Mouse (Mus musculus): Measurements from ENCODE around the gene Rassf4.

Gene Rassf4

GRCm38 (mm10) chr6:116673471-116674282 is at the start of gene Rassf4:
TSS of gene Rassf4 (minus strand) at chr6:116673952.
- in situ Hi-C loops (cut with MboI; ENCODE audit: low sequenced_read_pairs): no loop called here

- in situ Hi-C loops (cut with MboI; ENCODE audit: low sequenced_read_pairs): no loop called here
These were observed 45.2 kb upstream of the Rassf4 start for GRCm38 (mm10) chr6:116718920-116719319.

GRCm38 (mm10) chr6:116718361-116718760 is 44.6 kb upstream of the Rassf4 start:
- in situ Hi-C loops (cut with MboI; ENCODE audit: low sequenced_read_pairs): no loop called here

- in situ Hi-C loops (cut with MboI; ENCODE audit: low sequenced_read_pairs): no loop called here
These were observed 44.1 kb upstream of the Rassf4 start for GRCm38 (mm10) chr6:116717851-116718250.

- in situ Hi-C loops (cut with MboI; ENCODE audit: low sequenced_read_pairs): no loop called here
These were observed 42.9 kb upstream of the Rassf4 start, which contains the start of gene Tmem72 for GRCm38 (mm10) chr6:116716666-116717065. TSS of gene Tmem72 (minus strand) at chr6:116716913.

- in situ Hi-C loops (cut with MboI; ENCODE audit: low sequenced_read_pairs): no loop called here
These were observed 41.4 kb upstream of the Rassf4 start for GRCm38 (mm10) chr6:116715166-116715565.

- in situ Hi-C loops (cut with MboI; ENCODE audit: low sequenced_read_pairs): no loop called here
These were observed 40.8 kb upstream of the Rassf4 start for GRCm38 (mm10) chr6:116714576-116714975.

- in situ Hi-C loops (cut with MboI; ENCODE audit: low sequenced_read_pairs): no loop called here
These were observed 40.2 kb upstream of the Rassf4 start for GRCm38 (mm10) chr6:116713966-116714365.

GRCm38 (mm10) chr6:116712503-116712902 is 38.8 kb upstream of the Rassf4 start:
- in situ Hi-C loops (cut with MboI; ENCODE audit: low sequenced_read_pairs): no loop called here

GRCm38 (mm10) chr6:116712062-116712461 is 38.3 kb upstream of the Rassf4 start:
- in situ Hi-C loops (cut with MboI; ENCODE audit: low sequenced_read_pairs): no loop called here

GRCm38 (mm10) chr6:116704320-116704719 is 30.6 kb upstream of the Rassf4 start:
- in situ Hi-C loops (cut with MboI; ENCODE audit: low sequenced_read_pairs): loop anchor here (5.0 kb wide), 1 partner anchor 52 kb away; the partner anchor contains the start of gene Depp1

- in situ Hi-C loops (cut with MboI; ENCODE audit: low sequenced_read_pairs): loop anchor here (5.0 kb wide), 1 partner anchor 49 kb away; the partner anchor contains the start of gene Depp1
These were observed 27.1 kb upstream of the Rassf4 start for GRCm38 (mm10) chr6:116700821-116701220.

GRCm38 (mm10) chr6:116697896-116698425 is 24.2 kb upstream of the Rassf4 start:
- in situ Hi-C loops (cut with MboI; ENCODE audit: low sequenced_read_pairs): no loop called here

- in situ Hi-C loops (cut with MboI; ENCODE audit: low sequenced_read_pairs): no loop called here
These were observed 23.7 kb upstream of the Rassf4 start for GRCm38 (mm10) chr6:116697413-116697812.

- in situ Hi-C loops (cut with MboI; ENCODE audit: low sequenced_read_pairs): no loop called here
These were observed 20.6 kb upstream of the Rassf4 start for GRCm38 (mm10) chr6:116694346-116694745.

GRCm38 (mm10) chr6:116693639-116694038 is 19.9 kb upstream of the Rassf4 start:
- in situ Hi-C loops (cut with MboI; ENCODE audit: low sequenced_read_pairs): no loop called here

GRCm38 (mm10) chr6:116682317-116682716 is 8.6 kb upstream of the Rassf4 start:
- in situ Hi-C loops (cut with MboI; ENCODE audit: low sequenced_read_pairs): no loop called here

GRCm38 (mm10) chr6:116679563-116680288 is 6.0 kb upstream of the Rassf4 start:
- in situ Hi-C loops (cut with MboI; ENCODE audit: low sequenced_read_pairs): no loop called here

GRCm38 (mm10) chr6:116677321-116677720 is 3.6 kb upstream of the Rassf4 start:
- in situ Hi-C loops (cut with MboI; ENCODE audit: low sequenced_read_pairs): no loop called here

GRCm38 (mm10) chr6:116676355-116676913 is 2.7 kb upstream of the Rassf4 start:
- in situ Hi-C loops (cut with MboI; ENCODE audit: low sequenced_read_pairs): no loop called here

- in situ Hi-C loops (cut with MboI; ENCODE audit: low sequenced_read_pairs): no loop called here
These were observed 633 bp upstream of the Rassf4 start for GRCm38 (mm10) chr6:116674283-116674886.

Data from CH12F3 (cell line).